Mouse (Mus musculus) testis, adult 2 months (tissue): Measurements from ENCODE around the gene Arsj.

Source experiments
- CTCF ChIP-seq: fragments of 200-500 bp; IDR thresholded peaks from 2 replicates; pipeline ENCODE4 v1.5.1; 2012; ENCODE audit warnings: low read depth, mild to moderate bottlenecking, inconsistent platforms, low read length, moderate library complexity; ENCODE audit not compliant: control insufficient read depth, insufficient read depth, insufficient replicate concordance
- POLR2A ChIP-seq: fragments of 200-500 bp; IDR thresholded peaks from 2 replicates; pipeline ENCODE4 v1.6.1; 2012; ENCODE audit warnings: low read depth, mild to moderate bottlenecking, inconsistent platforms, low read length, moderate library complexity; ENCODE audit not compliant: control insufficient read depth

- TF ChIP-seq POLR2A (no peak), CTCF (no peak)
Observed at GRCm38 (mm10) chr3:126439331-126439730, 75.8 kb downstream of the Arsj start.
